Mouse (Mus musculus) ES-Bruce4 (cell line): ENCODE measurements at regions not wholly inside any gene's neighbourhood (a gene's known extent, or its start where the extent isn't known, plus 50 kb on each side); places are given as distances from the start of the nearest gene placed in this dataset.

Source experiments
- CTCF ChIP-seq: IDR thresholded peaks from one replicate; pipeline ENCODE4 v1.8.1; 2011; ENCODE audit warnings: low read depth, low read length
- EP300 ChIP-seq: IDR thresholded peaks from 2 replicates; pipeline ENCODE4 v1.6.1; 2011; ENCODE audit warnings: low read depth, low read length; ENCODE audit not compliant: insufficient read depth

- TF ChIP-seq CTCF (no peak), EP300 (no peak)
Measured at GRCm38 (mm10) chr15:60104126-60104525, 87.7 kb upstream of the 4933412E24Rik start.
